Mouse (Mus musculus): Measurements from ENCODE around the gene Gm9970.

DNA sequence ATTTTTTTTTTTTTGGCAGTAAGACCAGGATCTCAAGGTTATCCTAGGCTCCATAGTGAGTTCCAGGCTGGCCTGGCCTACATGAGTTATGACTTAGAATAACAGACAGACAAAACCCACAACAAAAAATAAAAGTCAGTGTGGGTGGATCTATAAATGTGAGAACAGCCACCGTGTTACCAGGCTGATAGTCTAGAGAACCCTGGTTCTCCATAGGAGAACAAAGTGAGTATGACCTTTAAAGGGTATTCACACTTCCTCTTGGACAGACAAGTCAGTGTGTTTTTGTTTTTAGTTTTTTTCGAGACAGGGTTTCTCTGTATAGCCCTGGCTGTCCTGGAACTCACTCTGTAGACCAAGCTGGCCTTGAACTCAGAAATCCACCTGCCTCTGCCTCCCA lies 14.9 kb upstream of the Gm9970 start:
- TF ChIP-seq CTCF (IDR thresholded peaks at IDR 0.05): no peak
- no peak for TF ChIP-seq POLR2A (IDR thresholded peaks at IDR 0.05; ENCODE audit: insufficient read depth, low read depth, low read length)

Measured in heart, adult 2 months (tissue).